Mouse (Mus musculus) forebrain, embryonic 15.5 days (tissue): ENCODE data around the gene Zic4. TPM values are rescaled to one million over a fixed set of nuclear protein-coding genes. Genes with fewer than 3 reads are reported as not detected.

Source experiments
- ATAC-seq: fragments of 200-750 bp; cut with Nextera tagmentation; replicated peaks from 2 replicates; pipeline ENCODE4 v1.8.0; 2017; ENCODE audit warnings: mild to moderate bottlenecking, moderate TSS enrichment, moderate library complexity
- H3K27ac ChIP-seq: fragments of 300-500 bp; sonication (generic); replicated peaks from 2 replicates; pipeline ENCODE4 v1.5.1; 2015; ENCODE audit warnings: mild to moderate bottlenecking, inconsistent platforms
- H3K27me3 ChIP-seq: fragments of 300-500 bp; sonication (generic); 2 replicates; pipeline ENCODE4 v1.6.1; 2015; ENCODE audit warnings: inconsistent platforms
- H3K36me3 ChIP-seq: fragments of 300-500 bp; sonication (generic); 2 replicates; pipeline ENCODE4 v1.6.1; 2015; ENCODE audit warnings: mild to moderate bottlenecking, inconsistent platforms
- H3K4me1 ChIP-seq: fragments of 300-500 bp; sonication (generic); 2 replicates; pipeline ENCODE4 v1.6.1; 2015; ENCODE audit warnings: inconsistent platforms
- H3K4me2 ChIP-seq: fragments of 300-500 bp; sonication (generic); replicated peaks from 2 replicates; pipeline ENCODE4 v1.6.1; 2015; ENCODE audit warnings: mild to moderate bottlenecking, inconsistent platforms
- H3K4me3 ChIP-seq: fragments of 300-500 bp; sonication (generic); 2 replicates; pipeline ENCODE4 v1.5.1; 2015; ENCODE audit warnings: mild to moderate bottlenecking, inconsistent platforms
- H3K9ac ChIP-seq: fragments of 300-500 bp; sonication (generic); replicated peaks from 2 replicates; pipeline ENCODE4 v1.6.1; 2015; ENCODE audit warnings: mild to moderate bottlenecking, inconsistent platforms
- H3K9me3 ChIP-seq: fragments of 300-500 bp; sonication (generic); 2 replicates; pipeline ENCODE4 v1.6.1; 2016; ENCODE audit warnings: inconsistent platforms
- WGBS: fragments of 180-500 bp; shearing (Covaris S2); methylation state at CpG from one replicate; pipeline ENCODE4 v1.1.7; 2015; ENCODE audit warnings: mixed read lengths; 5-methylcytosine and 5-hydroxymethylcytosine counted together
- polyA plus RNA-seq: library from polyadenylated mRNA; unstranded; fragments of >200 nt; fragmentation: Nextera tagmentation; extraction: Ambion mirVana; gene quantifications from 2 replicates; pipeline ENCODE4 v1.2.1, GENCODE M21; 2015

Zic4 gene
- polyA plus RNA-seq, 1 experiment from 2014 or later = 55.0 TPM

- peak overlapping the region; percentile 47 for H3K4me3 ChIP-seq
- ATAC-seq = 0 out of 2 replicates have a peak, but pooled peaks have one; percentile 47
- H3K4me2 ChIP-seq = peak overlapping the region; percentile 74
- no peak overlapping the region for H3K9ac ChIP-seq
- peaks cover 77% of the 10 kb centered on the region for H3K27me3 ChIP-seq
- H3K9me3 ChIP-seq = no peaks in the 10 kb centered on the region
- H3K4me1 ChIP-seq = peaks cover 23% of the 10 kb centered on the region
- no peaks in the 10 kb centered on the region for H3K36me3 ChIP-seq
- peak overlapping the region; percentile 91 for H3K27ac ChIP-seq
- WGBS = 8% methylated on average over 14 of the region's 14 CpGs
Measured at GRCm38 (mm10) chr9:91377036-91377872, 15.0 kb downstream of the Zic4 start.

- H3K9me3 ChIP-seq = no peaks in the 10 kb centered on the region
- peaks cover 23% of the 10 kb centered on the region for H3K4me1 ChIP-seq
- 2% methylated on average over 16 of the region's 16 CpGs for WGBS
- peak overlapping the region; percentile 74 for H3K4me2 ChIP-seq
- peaks cover 77% of the 10 kb centered on the region for H3K27me3 ChIP-seq
- peak; percentile 54; the same call in 1 of the 2 replicates for ATAC-seq
- H3K9ac ChIP-seq = 0 out of 2 replicates have a peak overlapping the region, but pooled peaks have one; percentile 39
- H3K36me3 ChIP-seq = no peaks in the 10 kb centered on the region
- H3K27ac ChIP-seq = peak overlapping the region; percentile 91
- peak overlapping the region; percentile 47 for H3K4me3 ChIP-seq
Measured at GRCm38 (mm10) chr9:91377873-91378150, 15.6 kb downstream of the Zic4 start.

DNA sequence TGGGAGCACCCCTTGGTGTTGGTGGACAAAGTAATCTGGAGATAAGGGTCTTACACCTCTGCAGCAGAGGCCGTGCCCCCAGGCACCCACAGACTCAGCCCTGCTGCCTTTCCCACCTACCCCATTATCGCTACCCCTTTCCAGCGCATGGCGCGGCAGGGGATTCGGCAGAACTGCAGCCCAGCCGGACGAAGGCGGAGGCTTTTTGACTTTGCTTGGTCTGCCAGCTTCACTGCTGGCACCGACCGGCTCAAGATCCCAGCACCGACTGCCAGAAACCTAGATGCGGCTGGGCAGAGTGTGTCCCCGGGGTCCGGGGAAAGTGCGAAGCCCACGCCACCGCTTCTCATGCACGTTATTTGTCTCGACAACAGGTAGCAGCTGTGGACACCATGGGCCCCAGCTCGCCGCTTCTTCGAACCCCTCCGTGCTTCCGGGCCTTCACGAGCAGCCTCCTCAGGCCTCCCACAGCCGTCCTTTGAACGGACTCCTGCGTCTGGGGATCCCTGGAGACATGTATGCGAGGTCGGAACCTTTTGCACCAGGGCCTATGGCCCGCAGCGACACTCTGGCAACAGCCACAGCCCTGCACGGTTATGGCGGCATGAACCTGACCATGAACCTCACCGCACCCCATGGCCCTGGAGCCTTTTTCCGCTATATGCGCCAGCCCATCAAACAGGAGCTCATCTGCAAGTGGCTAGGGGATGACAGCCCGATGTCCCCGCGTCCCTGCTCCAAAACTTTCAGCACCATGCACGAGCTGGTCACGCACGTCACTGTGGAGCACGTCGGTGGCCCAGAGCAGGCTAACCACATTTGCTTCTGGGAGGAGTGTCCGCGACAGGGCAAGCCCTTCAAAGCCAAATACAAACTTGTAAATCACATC lies 16.4 kb downstream of the Zic4 start:
- WGBS = 2% methylated on average over 48 of the region's 48 CpGs
- no peaks in the 10 kb centered on the region for H3K9me3 ChIP-seq
- H3K4me3 ChIP-seq = peak overlapping the region; percentile 47
- H3K27ac ChIP-seq = peak overlapping the region; percentile 91
- H3K4me2 ChIP-seq = peak overlapping the region; percentile 74
- peaks cover 28% of the 10 kb centered on the region for H3K4me1 ChIP-seq
- H3K9ac ChIP-seq = peak overlapping the region; percentile 39
- peaks cover 79% of the 10 kb centered on the region for H3K27me3 ChIP-seq
- no peaks in the 10 kb centered on the region for H3K36me3 ChIP-seq
- ATAC-seq = 0 out of 2 replicates have a peak, but pooled peaks have one; percentile 9

- 5% methylated on average over 8 of the region's 8 CpGs for WGBS
- H3K27me3 ChIP-seq = peaks cover 79% of the 10 kb centered on the region
Measured at GRCm38 (mm10) chr9:91379300-91379635, 17.1 kb downstream of the Zic4 start.

DNA sequence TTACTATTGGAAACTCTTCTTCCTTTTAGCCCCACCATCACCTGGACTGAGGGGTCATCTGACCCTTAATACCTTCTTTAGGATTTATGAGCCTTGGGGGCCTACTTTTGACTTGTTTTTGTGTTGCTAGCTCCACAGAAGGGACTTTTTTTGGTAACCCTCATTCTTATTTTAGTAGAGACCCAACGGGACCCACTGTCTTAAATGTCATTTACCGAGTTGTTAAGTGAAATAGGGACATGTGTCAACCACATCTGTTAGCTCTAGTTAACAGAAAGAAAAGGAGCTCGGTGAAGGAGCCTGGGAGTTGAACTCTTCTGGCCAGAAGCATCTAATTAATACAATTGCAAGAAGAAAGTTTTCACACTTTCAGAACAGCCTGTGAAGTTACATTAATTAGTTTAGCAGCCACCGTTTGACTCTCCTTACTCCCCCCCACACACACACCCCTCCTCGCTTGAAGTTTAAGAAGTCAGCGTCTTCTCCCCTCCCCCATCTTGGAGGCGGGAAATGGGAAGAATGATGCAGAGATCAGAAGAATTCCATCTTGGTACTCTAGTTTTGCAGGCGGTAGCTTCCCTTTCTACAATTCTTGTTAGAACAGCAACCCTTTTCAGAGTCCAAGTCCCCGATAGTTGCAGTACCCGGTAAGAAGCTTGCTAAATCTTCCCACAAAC lies 17.7 kb downstream of the Zic4 start:
- WGBS = 5% methylated on average over 10 of the region's 10 CpGs
- Histone ChIP-seq H3K9ac (peak overlapping the region; percentile 56; the same call in 1 of the 2 replicates), H3K27ac (peak overlapping the region; percentile 91), H3K27me3 (peaks cover 80% of the 10 kb centered on the region), H3K36me3 (no peaks in the 10 kb centered on the region), H3K4me1 (peaks cover 35% of the 10 kb centered on the region), H3K4me2 (peak overlapping the region; percentile 74), H3K9me3 (no peaks in the 10 kb centered on the region), H3K4me3 (peak overlapping the region; percentile 47)
- no peak for ATAC-seq

More at GRCm38 (mm10) chr9:91379300-91379635, 17.1 kb downstream of the Zic4 start:
- peak overlapping the region; percentile 91 for H3K27ac ChIP-seq
- H3K4me1 ChIP-seq = peaks cover 34% of the 10 kb centered on the region
- H3K9ac ChIP-seq = peak overlapping the region; percentile 39; the same call in 1 of the 2 replicates
- no peaks in the 10 kb centered on the region for H3K36me3 ChIP-seq
- peak overlapping the region; percentile 74 for H3K4me2 ChIP-seq
- H3K9me3 ChIP-seq = no peaks in the 10 kb centered on the region
- peak overlapping the region; percentile 47 for H3K4me3 ChIP-seq
- no peak for ATAC-seq

DNA sequence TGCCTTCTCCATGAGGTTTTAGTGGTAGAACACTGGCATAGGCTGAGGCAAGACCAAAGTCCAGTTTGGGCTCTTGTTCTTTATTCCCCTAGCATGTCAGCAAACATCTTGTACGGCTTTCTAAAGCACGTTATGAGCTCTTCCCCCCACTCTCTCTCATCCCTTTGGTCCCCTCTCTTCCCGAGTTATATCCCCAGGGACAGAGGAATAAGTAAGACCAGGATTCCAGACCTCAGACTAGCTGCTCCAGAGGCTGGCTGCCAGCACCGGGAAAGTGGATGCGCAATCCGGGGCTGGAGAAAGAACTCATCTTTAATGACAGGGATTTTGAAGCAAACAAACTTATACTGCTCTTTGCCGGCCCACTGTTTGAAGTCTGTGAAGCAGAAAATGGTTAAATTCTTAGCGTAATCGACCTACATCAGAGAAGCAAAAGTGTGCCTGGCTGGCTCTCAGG lies 18.3 kb downstream of the Zic4 start:
- no peak for ATAC-seq
- peak overlapping the region; percentile 56; the same call in 1 of the 2 replicates for H3K9ac ChIP-seq
- no peaks in the 10 kb centered on the region for H3K9me3 ChIP-seq
- H3K36me3 ChIP-seq = no peaks in the 10 kb centered on the region
- H3K4me3 ChIP-seq = peak overlapping the region; percentile 47
- peaks cover 80% of the 10 kb centered on the region for H3K27me3 ChIP-seq
- H3K4me1 ChIP-seq = peaks cover 35% of the 10 kb centered on the region
- H3K27ac ChIP-seq = peak overlapping the region; percentile 91
- peak overlapping the region; percentile 74 for H3K4me2 ChIP-seq
- WGBS = 4% methylated on average over 9 of the region's 9 CpGs

DNA sequence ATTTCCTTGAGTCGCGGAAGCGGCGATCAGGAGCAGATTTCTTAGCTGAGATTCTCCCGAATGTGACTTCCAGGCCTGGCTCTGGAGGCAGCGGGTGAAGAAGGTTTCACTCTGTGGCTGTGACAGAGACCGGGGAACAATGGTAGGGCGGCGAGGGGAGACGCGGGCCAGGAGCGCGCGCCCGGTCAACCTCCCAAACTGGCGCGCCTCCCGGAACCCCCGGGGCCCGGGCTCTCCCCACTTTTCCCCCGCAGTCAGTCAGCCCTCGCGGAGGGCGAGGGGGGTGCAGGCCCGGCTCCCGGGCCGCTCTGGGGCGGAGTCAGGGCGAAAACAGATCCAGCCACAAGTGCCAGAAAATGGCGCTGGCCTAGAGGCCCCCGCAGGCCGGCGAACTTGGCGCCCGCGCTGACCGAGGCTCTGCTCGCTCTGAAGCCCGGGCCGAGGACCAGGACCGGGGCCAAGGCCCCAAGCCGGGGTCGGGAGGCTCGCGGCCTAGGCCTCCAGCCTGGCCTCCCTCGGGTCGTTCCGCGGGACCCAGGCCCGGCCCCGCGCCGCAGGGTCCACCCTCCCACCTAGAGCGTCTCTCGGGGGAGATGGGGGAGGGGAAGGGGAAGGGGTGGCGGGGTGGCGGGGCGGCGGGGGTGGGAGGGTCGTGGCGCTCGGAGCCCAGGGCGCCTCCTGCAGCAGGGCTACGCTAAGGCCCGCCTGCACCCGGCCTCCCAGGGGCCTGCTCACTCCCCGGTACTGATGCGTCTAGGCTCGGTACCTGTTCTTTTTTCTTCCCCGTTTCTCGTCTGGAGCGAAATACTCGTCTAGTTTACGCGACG lies 19.3 kb downstream of the Zic4 start:
- Histone ChIP-seq H3K4me2 (peak overlapping the region; percentile 74), H3K27me3 (peaks cover 80% of the 10 kb centered on the region), H3K27ac (peak overlapping the region; percentile 91), H3K36me3 (no peaks in the 10 kb centered on the region), H3K4me3 (peak overlapping the region; percentile 47), H3K9me3 (no peaks in the 10 kb centered on the region), H3K9ac (peak overlapping the region; percentile 56), H3K4me1 (peaks cover 35% of the 10 kb centered on the region)
- peak; percentile 63 for ATAC-seq
- under 1% methylated on average over 68 of the region's 76 CpGs for WGBS

GRCm38 (mm10) chr9:91382111-91382379 lies 19.8 kb downstream of the Zic4 start:
- Histone ChIP-seq H3K4me3 (peak overlapping the region; percentile 47), H3K4me1 (peaks cover 38% of the 10 kb centered on the region), H3K27ac (peak overlapping the region; percentile 91), H3K9me3 (no peaks in the 10 kb centered on the region), H3K27me3 (peaks cover 78% of the 10 kb centered on the region), H3K4me2 (peak overlapping the region; percentile 74), H3K36me3 (no peaks in the 10 kb centered on the region), H3K9ac (peak overlapping the region; percentile 56)
- ATAC-seq = no peak
- 5% methylated on average over 2 of the region's 2 CpGs for WGBS

- ATAC-seq = no peak
- Histone ChIP-seq H3K4me3 (peak overlapping the region; percentile 47), H3K27ac (peak overlapping the region; percentile 91), H3K9me3 (no peaks in the 10 kb centered on the region), H3K4me2 (peak overlapping the region; percentile 74), H3K27me3 (peaks cover 80% of the 10 kb centered on the region), H3K4me1 (peaks cover 45% of the 10 kb centered on the region), H3K36me3 (no peaks in the 10 kb centered on the region), H3K9ac (peak overlapping the region; percentile 39)
- WGBS = 14% methylated on average over 24 of the region's 24 CpGs
Measured at GRCm38 (mm10) chr9:91382471-91383255, 20.4 kb downstream of the Zic4 start.

DNA sequence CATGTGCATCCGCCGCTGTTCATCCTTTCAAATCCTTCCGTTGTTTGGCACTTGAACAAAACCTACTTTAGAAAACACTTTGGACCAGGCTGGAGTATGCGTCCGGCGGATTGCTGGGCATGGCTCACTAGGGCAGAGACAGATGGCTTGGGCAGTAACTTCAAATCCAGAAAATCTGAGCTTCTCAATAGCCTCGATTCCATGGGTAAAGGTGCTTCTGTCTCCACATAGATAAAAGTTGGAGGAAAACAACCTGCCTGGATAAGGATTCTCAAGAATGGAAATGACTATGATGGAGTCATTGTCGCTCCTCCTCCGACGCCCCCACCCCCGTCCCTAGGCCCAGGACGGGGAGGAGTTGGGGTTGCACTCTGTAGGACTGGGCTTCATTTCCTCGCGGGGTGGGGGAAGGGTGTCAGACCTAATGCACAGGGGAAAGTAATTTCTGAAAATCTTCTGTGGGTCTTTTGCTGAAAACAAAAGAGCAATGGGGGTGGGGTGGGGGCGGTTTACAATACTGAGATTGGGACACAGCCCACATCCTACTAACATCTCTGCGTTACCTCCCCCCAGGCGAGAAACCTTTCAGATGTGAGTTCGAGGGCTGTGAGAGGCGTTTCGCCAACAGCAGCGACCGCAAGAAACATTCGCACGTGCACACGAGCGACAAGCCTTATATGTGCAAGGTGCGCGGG lies 21.4 kb downstream of the Zic4 start:
- 0 out of 2 replicates have a peak overlapping the region, but pooled peaks have one; percentile 36 for H3K9ac ChIP-seq
- peaks cover 37% of the 10 kb centered on the region for H3K4me1 ChIP-seq

More for the DNA sequence above, 21.4 kb downstream of the Zic4 start:
- Histone ChIP-seq H3K4me2 (peak overlapping the region; percentile 74), H3K27me3 (peaks cover 87% of the 10 kb centered on the region), H3K9me3 (no peaks in the 10 kb centered on the region), H3K36me3 (no peaks in the 10 kb centered on the region), H3K27ac (peak overlapping the region; percentile 91), H3K4me3 (peak overlapping the region; percentile 19)
- peak; percentile 41 for ATAC-seq
- 3% methylated on average over 28 of the region's 28 CpGs for WGBS
